Mouse (Mus musculus): ENCODE measurements around the gene Trmt10b. TPM values are rescaled to one million over a fixed set of nuclear protein-coding genes. Genes with fewer than 3 reads are reported as not detected.
A peak's percentile ranks its signal among the peaks of the same experiment; 100 is the strongest.

The Trmt10b gene
- polyA plus RNA-seq, 1 experiment from 2014 or later, result 19.9 TPM

- Histone ChIP-seq H3K4me2 (no peak overlapping the region), H3K27ac (no peak overlapping the region), H3K4me1 (no peaks in the 10 kb centered on the region), H3K27me3 (no peaks in the 10 kb centered on the region), H3K9me3 (no peaks in the 10 kb centered on the region), H3K36me3 (no peaks in the 10 kb centered on the region), H3K9ac (no peak overlapping the region), H3K4me3 (no peak overlapping the region)
- 46% methylated on average over 3 of the region's 3 CpGs for WGBS
- ATAC-seq (ENCODE audit: insufficient number of reproducible peaks, insufficient read depth, low FRiP score, low TSS enrichment, low read depth), result no peak
These were observed 10.6 kb upstream of the Trmt10b start for GRCm38 (mm10) chr4:45286318-45286717.

- no peak overlapping the region for H3K9ac ChIP-seq
- H3K4me3 ChIP-seq, result no peak overlapping the region
- H3K4me1 ChIP-seq, result no peaks in the 10 kb centered on the region
- no peak overlapping the region for H3K27ac ChIP-seq
- no peak overlapping the region for H3K4me2 ChIP-seq
- no peaks in the 10 kb centered on the region for H3K36me3 ChIP-seq
- 76% methylated on average over 5 of the region's 5 CpGs for WGBS
- ATAC-seq (ENCODE audit: insufficient number of reproducible peaks, insufficient read depth, low FRiP score, low TSS enrichment, low read depth), result no peak
- no peaks in the 10 kb centered on the region for H3K9me3 ChIP-seq
- H3K27me3 ChIP-seq, result no peaks in the 10 kb centered on the region
These were observed 9.0 kb upstream of the Trmt10b start for GRCm38 (mm10) chr4:45287906-45288305.

- H3K36me3 ChIP-seq, result peaks cover 75% of the 10 kb centered on the region
- ATAC-seq (ENCODE audit: insufficient number of reproducible peaks, insufficient read depth, low FRiP score, low TSS enrichment, low read depth), result no peak
- WGBS, result 96% methylated on average over 14 of the region's 14 CpGs
These were observed 8.6 kb downstream of the Trmt10b start for GRCm38 (mm10) chr4:45305536-45305935.

GRCm38 (mm10) chr4:45308046-45308445 is 11.1 kb downstream of the Trmt10b start:
- no peak for ATAC-seq (ENCODE audit: insufficient number of reproducible peaks, insufficient read depth, low FRiP score, low TSS enrichment, low read depth)
- Histone ChIP-seq H3K27me3 (no peaks in the 10 kb centered on the region), H3K27ac (no peak overlapping the region), H3K4me2 (no peak overlapping the region), H3K9ac (no peak overlapping the region), H3K4me1 (no peaks in the 10 kb centered on the region), H3K9me3 (no peaks in the 10 kb centered on the region), H3K4me3 (no peak overlapping the region), H3K36me3 (peaks cover 67% of the 10 kb centered on the region)
- WGBS, result 31% methylated on average over 11 of the region's 11 CpGs

More at GRCm38 (mm10) chr4:45305536-45305935, 8.6 kb downstream of the Trmt10b start:
- Histone ChIP-seq H3K27me3 (no peaks in the 10 kb centered on the region), H3K9ac (no peak overlapping the region), H3K9me3 (no peaks in the 10 kb centered on the region), H3K27ac (no peak overlapping the region), H3K4me2 (no peak overlapping the region), H3K4me1 (no peaks in the 10 kb centered on the region), H3K4me3 (no peak overlapping the region)

GRCm38 (mm10) chr4:45308606-45309005 is 11.7 kb downstream of the Trmt10b start:
- Histone ChIP-seq H3K4me3 (no peak overlapping the region), H3K4me2 (no peak overlapping the region), H3K36me3 (peaks cover 64% of the 10 kb centered on the region), H3K27me3 (no peaks in the 10 kb centered on the region), H3K27ac (no peak overlapping the region), H3K9me3 (no peaks in the 10 kb centered on the region), H3K9ac (no peak overlapping the region), H3K4me1 (no peaks in the 10 kb centered on the region)
- ATAC-seq (ENCODE audit: insufficient number of reproducible peaks, insufficient read depth, low FRiP score, low TSS enrichment, low read depth), result no peak
- 88% methylated on average over 6 of the region's 6 CpGs for WGBS

- no peak overlapping the region for H3K9ac ChIP-seq
- no peaks in the 10 kb centered on the region for H3K9me3 ChIP-seq
- no peak for ATAC-seq (ENCODE audit: insufficient number of reproducible peaks, insufficient read depth, low FRiP score, low TSS enrichment, low read depth)
- H3K4me1 ChIP-seq, result no peaks in the 10 kb centered on the region
- no peak overlapping the region for H3K27ac ChIP-seq
- WGBS, result 90% methylated on average over 2 of the region's 2 CpGs
- H3K27me3 ChIP-seq, result no peaks in the 10 kb centered on the region
- H3K4me3 ChIP-seq, result no peak overlapping the region
- peaks cover 61% of the 10 kb centered on the region for H3K36me3 ChIP-seq
- H3K4me2 ChIP-seq, result no peak overlapping the region
These were observed 14.1 kb downstream of the Trmt10b start for GRCm38 (mm10) chr4:45311056-45311455.

- WGBS, result under 1% methylated on average over 56 of the region's 56 CpGs
- peak overlapping the region; percentile 68 for H3K4me2 ChIP-seq
- H3K27me3 ChIP-seq, result peaks cover 22% of the 10 kb centered on the region
- H3K36me3 ChIP-seq, result peaks cover 26% of the 10 kb centered on the region
- H3K9ac ChIP-seq, result peak overlapping the region; percentile 93
- H3K4me1 ChIP-seq, result peaks cover 10% of the 10 kb centered on the region
- H3K4me3 ChIP-seq, result peak overlapping the region; percentile 95
- no peaks in the 10 kb centered on the region for H3K9me3 ChIP-seq
- ATAC-seq (ENCODE audit: insufficient number of reproducible peaks, insufficient read depth, low FRiP score, low TSS enrichment, low read depth), result 0 out of 2 replicates have a peak, but pooled peaks have one; percentile 56
- H3K27ac ChIP-seq, result peak overlapping the region; percentile 80
These were observed 23.4 kb downstream of the Trmt10b start for GRCm38 (mm10) chr4:45320159-45320816.

- ATAC-seq (ENCODE audit: insufficient number of reproducible peaks, insufficient read depth, low FRiP score, low TSS enrichment, low read depth), result no peak
- no peaks in the 10 kb centered on the region for H3K4me1 ChIP-seq
- WGBS, result 82% methylated on average over 7 of the region's 7 CpGs
- H3K4me2 ChIP-seq, result no peak overlapping the region
- H3K9me3 ChIP-seq, result no peaks in the 10 kb centered on the region
- no peak overlapping the region for H3K4me3 ChIP-seq
- H3K27ac ChIP-seq, result no peak overlapping the region
- H3K36me3 ChIP-seq, result no peaks in the 10 kb centered on the region
- H3K9ac ChIP-seq, result no peak overlapping the region
- H3K27me3 ChIP-seq, result peaks cover 6% of the 10 kb centered on the region; the same call in 1 of the 2 replicates
These were observed 34.2 kb downstream of the Trmt10b start for GRCm38 (mm10) chr4:45331139-45331538.

- H3K27me3 ChIP-seq, result peaks cover 4% of the 10 kb centered on the region; the same call in 1 of the 2 replicates
- no peak overlapping the region for H3K9ac ChIP-seq
- no peaks in the 10 kb centered on the region for H3K4me1 ChIP-seq
- no peaks in the 10 kb centered on the region for H3K9me3 ChIP-seq
- 73% methylated on average over 3 of the region's 3 CpGs for WGBS
- H3K36me3 ChIP-seq, result no peaks in the 10 kb centered on the region
- no peak for ATAC-seq (ENCODE audit: insufficient number of reproducible peaks, insufficient read depth, low FRiP score, low TSS enrichment, low read depth)
- H3K27ac ChIP-seq, result no peak overlapping the region
- H3K4me3 ChIP-seq, result no peak overlapping the region
- H3K4me2 ChIP-seq, result no peak overlapping the region
These were observed 35.5 kb downstream of the Trmt10b start for GRCm38 (mm10) chr4:45332466-45332865.

- Histone ChIP-seq H3K9me3 (no peaks in the 10 kb centered on the region), H3K27me3 (no peaks in the 10 kb centered on the region), H3K9ac (peak overlapping the region; percentile 97; the same call in 1 of the 2 replicates), H3K4me3 (peak overlapping the region; percentile 97), H3K27ac (peak overlapping the region; percentile 97), H3K4me2 (peak overlapping the region; percentile 80), H3K4me1 (peaks cover 19% of the 10 kb centered on the region), H3K36me3 (peaks cover 11% of the 10 kb centered on the region; the same call in 1 of the 2 replicates)
- WGBS, result 57% methylated on average over 9 of the region's 9 CpGs
- ATAC-seq (ENCODE audit: insufficient number of reproducible peaks, insufficient read depth, low FRiP score, low TSS enrichment, low read depth), result no peak
These were observed 44.3 kb downstream of the Trmt10b start for GRCm38 (mm10) chr4:45341226-45341625.

GRCm38 (mm10) chr4:45341669-45342249 is 44.8 kb downstream of the Trmt10b start, which contains the start of gene Dcaf10:
TSS of gene Dcaf10 (plus strand) at chr4:45342101.
- Histone ChIP-seq H3K4me2 (peak within 1 kb of the TSS; percentile 80), H3K4me1 (peaks cover 19% of the 10 kb centered on the region), H3K27me3 (no peaks in the 10 kb centered on the region), H3K9me3 (no peaks in the 10 kb centered on the region), H3K36me3 (peaks cover 13% of the 10 kb centered on the region; the same call in 1 of the 2 replicates), H3K9ac (peak within 1 kb of the TSS; percentile 97), H3K4me3 (peak within 1 kb of the TSS; percentile 97), H3K27ac (peak within 1 kb of the TSS; percentile 97)
- under 1% methylated on average over 41 of the region's 42 CpGs for WGBS
- ATAC-seq (ENCODE audit: insufficient number of reproducible peaks, insufficient read depth, low FRiP score, low TSS enrichment, low read depth), result peak; percentile 88

Measured in embryonic facial prominence, embryonic 13.5 days (tissue).